Mouse (Mus musculus): ENCODE measurements around the gene Ssc4d.

Gene Ssc4d

GRCm38 (mm10) chr5:135975893-135976668 lies 1.8 kb upstream of the Ssc4d start:
- DNase-seq: peak; percentile 71

GRCm38 (mm10) chr5:135971876-135972275 lies 2.5 kb downstream of the Ssc4d start:
- no peak for DNase-seq

GRCm38 (mm10) chr5:135970247-135970646 lies 4.1 kb downstream of the Ssc4d start:
- peak; percentile 86 for DNase-seq

- DNase-seq: peak; percentile 76
Measured at GRCm38 (mm10) chr5:135968781-135969180, 5.5 kb downstream of the Ssc4d start.

- DNase-seq: peak; percentile 86
Measured at GRCm38 (mm10) chr5:135966866-135967265, 7.5 kb downstream of the Ssc4d start.

GRCm38 (mm10) chr5:135965501-135965930 lies 8.8 kb downstream of the Ssc4d start:
- DNase-seq: peak; percentile 93

GRCm38 (mm10) chr5:135963280-135963627 lies 11.1 kb downstream of the Ssc4d start:
- DNase-seq: no peak

GRCm38 (mm10) chr5:135962492-135963279 lies 11.6 kb downstream of the Ssc4d start:
- peak; percentile 100 for DNase-seq

- no peak for DNase-seq
Measured at GRCm38 (mm10) chr5:135962125-135962491, 12.2 kb downstream of the Ssc4d start.

GRCm38 (mm10) chr5:135960909-135961635 lies 13.3 kb downstream of the Ssc4d start:
- peak; percentile 95 for DNase-seq

GRCm38 (mm10) chr5:135959911-135960310 lies 14.4 kb downstream of the Ssc4d start:
- DNase-seq: peak; percentile 91

GRCm38 (mm10) chr5:135958367-135958766 lies 16.0 kb downstream of the Ssc4d start:
- peak; percentile 90 for DNase-seq

GRCm38 (mm10) chr5:135957207-135957974 lies 16.9 kb downstream of the Ssc4d start:
- peak; percentile 100 for DNase-seq

GRCm38 (mm10) chr5:135956300-135957206 lies 17.8 kb downstream of the Ssc4d start:
- no peak for DNase-seq

- no peak for DNase-seq
Measured at GRCm38 (mm10) chr5:135952830-135953229, 21.5 kb downstream of the Ssc4d start.

- peak; percentile 80 for DNase-seq
Measured at GRCm38 (mm10) chr5:135951660-135952059, 22.7 kb downstream of the Ssc4d start.

- peak; percentile 87 for DNase-seq
Measured at GRCm38 (mm10) chr5:135950710-135951412, 23.5 kb downstream of the Ssc4d start.

- DNase-seq: peak; percentile 77
Measured at GRCm38 (mm10) chr5:135946621-135947020, 27.7 kb downstream of the Ssc4d start.

GRCm38 (mm10) chr5:135945916-135946408 lies 28.4 kb downstream of the Ssc4d start:
- peak; percentile 87 for DNase-seq

GRCm38 (mm10) chr5:135942710-135943109 lies 31.6 kb downstream of the Ssc4d start:
- DNase-seq: no peak

- DNase-seq: peak; percentile 94
Measured at GRCm38 (mm10) chr5:135940587-135940986, 33.7 kb downstream of the Ssc4d start.

Data from heart, adult 11 months (tissue).